In genomic region chr17:44418676-44419404, GRCm38 (mm10) we compare ENCODE assay signal across 14 mouse cellular contexts.
A peak's percentile ranks its signal among the peaks of the same experiment; 100 is the strongest.
DNase-seq lines count a peak whose midpoint lies in the region; ATAC-seq and TF ChIP-seq lines count a peak whose summit lies in the region.
"Had no signal": no experiment of that assay in that cellular context is flagged by ENCODE, and none has a peak within 500 bp of the region (broad histone marks: within the 10 kb centered on the region; RNA-seq: fewer than 3 reads in every experiment).

No protein-coding gene starts in this region.

- H3K4me2 ChIP-seq in liver, postnatal 0 days (ENCODE audit: low read depth, low read length), result no peak overlapping the region
- no peak overlapping the region for H3K4me2 ChIP-seq in intestine, embryonic 15.5 days (replicated peaks)
- H3K4me2 ChIP-seq: hindbrain, embryonic 12.5 days had no signal

- H3K4me3 ChIP-seq in kidney, adult 2 months (ENCODE audit: insufficient read depth, low read depth, low read length), result no peak overlapping the region
- H3K4me3 ChIP-seq in embryonic facial prominence, embryonic 10.5 days, result no peak overlapping the region
- no peak overlapping the region for H3K4me3 ChIP-seq in liver, postnatal 0 days (ENCODE audit: low read depth, low read length)
- H3K4me3 ChIP-seq in intestine, embryonic 15.5 days (replicated peaks), result no peak overlapping the region
- H3K4me3 ChIP-seq: hindbrain, embryonic 12.5 days had no signal

- peak; percentile 17; a peak in 1 of 4 replicates for ATAC-seq in hematopoietic stem cell, adult 5-6 weeks (replicated peaks in 1 of 2; ENCODE audit: insufficient read depth in 1 of 2, low FRiP score in 2 of 2, low TSS enrichment in 1 of 2, low read depth in 1 of 2, poor library complexity in 2 of 2, severe bottlenecking in 2 of 2)
- ATAC-seq in liver, postnatal 0 days, result no peak
- no peak for ATAC-seq in intestine, embryonic 15.5 days

- H3K27me3 ChIP-seq in kidney, adult 2 months (replicated peaks; ENCODE audit: control insufficient read depth, insufficient read depth, low read length), result no peaks in the 10 kb centered on the region; the same call in 1 of the 2 replicates
- H3K27me3 ChIP-seq in embryonic facial prominence, embryonic 10.5 days (replicated peaks; ENCODE audit: low read depth, poor library complexity, severe bottlenecking), result no peaks in the 10 kb centered on the region
- H3K27me3 ChIP-seq in liver, postnatal 0 days (ENCODE audit: insufficient read depth, low read length), result no peaks in the 10 kb centered on the region
- H3K27me3 ChIP-seq in intestine, embryonic 15.5 days (replicated peaks), result no peaks in the 10 kb centered on the region
- H3K27me3 ChIP-seq: hindbrain, embryonic 12.5 days had no signal

- H3K4me1 ChIP-seq in kidney, adult 2 months (ENCODE audit: control insufficient read depth, insufficient read depth, low read length), result 0 out of 2 replicates have a peak, but pooled peaks cover 2% of the 10 kb centered on the region
- H3K4me1 ChIP-seq in embryonic facial prominence, embryonic 10.5 days, result peaks cover 30% of the 10 kb centered on the region
- H3K4me1 ChIP-seq in liver, postnatal 0 days (ENCODE audit: insufficient read depth), result no peaks in the 10 kb centered on the region
- H3K4me1 ChIP-seq in intestine, embryonic 15.5 days (replicated peaks), result peaks cover 2% of the 10 kb centered on the region; the same call in 1 of the 2 replicates
- H3K4me1 ChIP-seq: hindbrain, embryonic 12.5 days had no signal

- peaks cover 12% of the 10 kb centered on the region; the same call in 1 of the 2 replicates for H3K9me3 ChIP-seq in embryonic facial prominence, embryonic 10.5 days
- H3K9me3 ChIP-seq in liver, postnatal 0 days (ENCODE audit: low read length), result no peaks in the 10 kb centered on the region
- 0 out of 2 replicates have a peak, but pooled peaks cover 5% of the 10 kb centered on the region for H3K9me3 ChIP-seq in intestine, embryonic 15.5 days

- no peak overlapping the region for H3K27ac ChIP-seq in kidney, adult 2 months (ENCODE audit: insufficient read depth, low read depth, low read length)
- H3K27ac ChIP-seq in embryonic facial prominence, embryonic 10.5 days (replicated peaks), result peak overlapping the region; percentile 44; the same call in 1 of the 2 replicates
- H3K27ac ChIP-seq in liver, postnatal 0 days (ENCODE audit: low read depth), result no peak overlapping the region
- H3K27ac ChIP-seq in intestine, embryonic 15.5 days, result no peak overlapping the region
- H3K27ac ChIP-seq: hindbrain, embryonic 12.5 days; liver, embryonic 14.5 days had no signal

- 60% methylated on average over 11 of the region's 11 CpGs for WGBS in kidney, adult 2 months
- 81% methylated on average over 11 of the region's 11 CpGs for WGBS in embryonic facial prominence, embryonic 10.5 days
- WGBS in liver, postnatal 0 days (ENCODE audit: insufficient replicate concordance), result 45% methylated on average over 11 of the region's 11 CpGs
- WGBS in intestine, embryonic 15.5 days, result 60% methylated on average over 11 of the region's 11 CpGs

- TF ChIP-seq POLR2A in kidney, adult 2 months (IDR thresholded peaks at IDR 0.05; ENCODE audit: low read depth, low read length), result no peak

- TF ChIP-seq EP300 in liver, postnatal 0 days (IDR thresholded peaks at IDR 0.05; ENCODE audit: low read depth), result no peak

- no peaks in the 10 kb centered on the region for H3K36me3 ChIP-seq in kidney, adult 2 months (ENCODE audit: control insufficient read depth, insufficient read depth, low read length)
- no peaks in the 10 kb centered on the region for H3K36me3 ChIP-seq in embryonic facial prominence, embryonic 10.5 days (replicated peaks)
- H3K36me3 ChIP-seq in liver, postnatal 0 days (replicated peaks; ENCODE audit: insufficient read depth, low read length), result no peaks in the 10 kb centered on the region
- no peaks in the 10 kb centered on the region for H3K36me3 ChIP-seq in intestine, embryonic 15.5 days
- H3K36me3 ChIP-seq: hindbrain, embryonic 12.5 days had no signal

- no peak overlapping the region for H3K9ac ChIP-seq in liver, postnatal 0 days (replicated peaks)
- no peak overlapping the region for H3K9ac ChIP-seq in intestine, embryonic 15.5 days
- H3K9ac ChIP-seq: hindbrain, embryonic 12.5 days; liver, embryonic 14.5 days had no signal

- no peak for TF ChIP-seq CTCF in kidney, adult 2 months (conservative IDR thresholded peaks at IDR 0.05; ENCODE audit: insufficient read depth, insufficient read length, low read depth, low read length)
- no peak for TF ChIP-seq CTCF in liver, postnatal 0 days (IDR thresholded peaks at IDR 0.05; ENCODE audit: low read depth)

- DNase-seq in kidney, adult 2 months, result peak; percentile 17
- no peak for DNase-seq in kidney, postnatal 4 days
- DNase-seq in A20 (ENCODE audit: low read depth, low spot score), result peak; percentile 86
- no peak for DNase-seq in embryonic facial prominence, embryonic 10.5 days (ENCODE audit: low spot score)
- DNase-seq in liver, postnatal 0 days, result no peak
- DNase-seq in testis, postnatal 10 days (ENCODE audit: low spot score), result no peak
- DNase-seq: cerebellum, postnatal 25 days; kidney, postnatal 10 days; midbrain, embryonic 14.5 days; thymus, adult 18-20 months had no signal

Comparison
In these comparisons a context has a peak if more than half of its experiments do, and no peak if none do; other contexts are left out.
1. DNase-seq: peak in kidney, adult 2 months (single experiment) and A20 (single experiment); none in kidney, postnatal 4 days (0 of 2), embryonic facial prominence, embryonic 10.5 days (single experiment), liver, postnatal 0 days (single experiment) and testis, postnatal 10 days (single experiment).
2. ATAC-seq: peak in hematopoietic stem cell, adult 5-6 weeks (2 of 2); none in liver, postnatal 0 days (single experiment) and intestine, embryonic 15.5 days (single experiment).